Mouse (Mus musculus): Measurements from ENCODE around the gene Ldb2.

- TF ChIP-seq POLR2A (IDR thresholded peaks at IDR 0.05; ENCODE audit: insufficient read depth, low read length): no peak
- no peak for TF ChIP-seq CTCF (IDR thresholded peaks at IDR 0.05; ENCODE audit: low read depth, low read length)
Measured at GRCm38 (mm10) chr5:44709276-44709675, 90.2 kb downstream of the Ldb2 start.

Measured in ES-Bruce4 (cell line).